Mouse (Mus musculus): ENCODE results near the gene Triobp.

The Triobp gene

DNA sequence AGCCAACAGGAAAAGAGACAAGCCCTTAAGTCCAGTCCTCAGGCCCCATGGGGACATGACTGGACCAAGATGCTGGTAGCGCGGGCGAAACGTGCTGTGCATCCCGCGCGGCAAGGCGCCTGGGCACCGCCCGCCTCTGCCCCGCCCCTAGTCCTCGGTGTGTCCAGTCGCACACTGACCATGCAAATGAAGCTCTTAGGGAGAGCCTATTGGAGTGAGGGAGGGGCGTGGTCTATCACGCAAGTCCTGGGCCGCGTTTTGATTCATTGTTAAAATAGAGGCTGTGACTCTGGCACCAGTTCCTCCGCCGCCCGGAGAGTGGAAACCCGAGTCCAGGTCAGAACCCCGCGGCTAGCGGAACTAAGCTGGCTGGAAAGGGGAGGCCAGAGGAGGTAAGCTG, at the start of gene Triobp:
Triobp (plus strand) TSS at position 68 of the 400 bp plus-strand sequence.
- peak; percentile 79 to 80 for DNase-seq (ENCODE audit: low spot score in 2 of 2)

DNA sequence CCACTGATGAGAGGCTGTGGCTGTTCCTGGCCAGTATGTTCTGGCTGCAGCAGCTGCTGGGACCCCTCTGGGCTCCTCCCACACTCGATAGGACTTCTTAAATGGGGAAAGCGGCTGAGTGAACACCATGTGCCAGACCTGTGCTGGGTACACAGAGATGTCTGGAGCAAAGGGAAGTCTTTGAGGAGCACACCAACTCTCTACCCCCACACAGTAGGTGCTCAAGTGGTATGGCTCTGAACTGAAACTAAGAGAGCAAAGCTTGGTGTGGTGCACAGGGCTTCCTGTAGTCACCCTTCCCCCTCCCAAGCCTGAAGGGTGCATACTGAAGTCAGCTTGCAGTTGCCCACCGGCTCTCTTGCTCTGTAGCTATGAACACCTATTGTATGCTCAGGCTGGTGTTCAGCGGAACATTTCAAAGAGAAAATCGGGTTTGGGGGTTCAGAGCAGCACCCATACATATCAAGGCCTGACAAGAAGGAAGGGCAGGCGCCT, 49.0 kb upstream of the Triobp start:
- peak in 1 of 2 experiments; percentile 34 for DNase-seq (ENCODE audit: low spot score in 2 of 2)

- DNase-seq (ENCODE audit: low spot score in 2 of 2), result no peak
Measured at GRCm38 (mm10) chr15:78899409-78899739, 48.1 kb upstream of the Triobp start, which contains the start of gene Gm49510. TSS of gene Gm49510 (plus strand) at chr15:78899667.

GRCm38 (mm10) chr15:78899740-78900584, 47.6 kb upstream of the Triobp start, which contains the start of gene Sh3bp1:
TSS of gene Sh3bp1 (plus strand) at chr15:78899768.
- peak; percentile 74 to 88 for DNase-seq (ENCODE audit: low spot score in 2 of 2)

DNA sequence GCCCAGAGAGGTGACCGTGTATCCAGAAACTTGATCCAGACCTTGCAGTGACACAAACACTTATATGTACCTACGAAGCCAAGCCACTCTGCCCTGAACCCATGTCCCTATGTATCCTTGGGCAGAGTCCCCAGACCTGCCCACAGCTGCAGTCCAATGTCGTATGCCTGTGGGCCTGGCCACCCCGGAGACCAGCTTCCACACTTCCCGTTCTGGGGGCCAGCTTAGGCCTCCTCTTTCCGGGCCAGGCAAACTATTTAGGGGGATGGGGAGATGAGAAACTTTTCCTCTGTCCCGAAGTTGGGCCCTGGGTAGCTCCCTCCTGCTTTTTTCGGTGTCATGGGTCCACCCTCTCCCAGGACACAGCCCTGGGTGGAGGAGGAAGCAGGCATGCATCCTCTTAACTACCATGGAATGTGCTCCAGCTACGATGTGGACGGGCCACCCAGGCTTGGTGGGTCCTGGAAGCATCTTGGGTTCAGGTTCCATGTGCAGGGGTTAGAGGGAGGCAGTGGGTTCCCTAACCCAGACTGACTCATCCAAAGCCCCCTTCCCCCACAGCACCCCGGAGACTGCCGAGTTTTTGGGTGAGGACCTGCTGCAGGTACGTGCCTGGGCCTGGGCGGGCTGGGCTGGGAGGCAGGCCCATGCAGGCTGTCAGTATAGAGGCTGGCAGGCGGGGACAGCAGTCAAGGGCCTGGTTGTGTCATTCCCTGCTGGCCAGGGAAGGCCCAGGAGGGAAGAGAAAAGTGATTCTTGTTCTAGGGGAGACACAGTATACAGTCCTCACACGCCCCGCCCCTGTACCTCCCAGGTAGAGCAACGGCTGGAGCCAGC, 46.7 kb upstream of the Triobp start:
- peak in 1 of 2 experiments; percentile 72 for DNase-seq (ENCODE audit: low spot score in 2 of 2)

DNA sequence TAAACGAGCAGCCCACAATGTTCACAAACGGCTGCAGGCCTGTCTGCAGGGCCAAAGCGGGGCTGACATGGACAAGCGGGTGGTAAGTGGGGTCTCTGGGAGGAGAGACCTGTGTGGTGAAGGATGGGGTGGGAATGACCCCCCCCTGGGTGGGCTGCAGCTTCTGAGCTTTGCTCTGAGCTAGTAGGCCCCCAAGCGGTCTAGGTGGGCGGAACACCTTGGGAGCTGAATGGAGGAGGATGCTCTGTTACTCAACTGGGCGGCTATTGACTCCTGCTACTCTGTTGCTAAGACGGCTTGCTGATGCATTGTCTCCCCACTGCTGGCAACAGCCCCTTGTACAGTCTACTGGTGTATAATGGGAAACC, 46.1 kb upstream of the Triobp start:
- DNase-seq (ENCODE audit: low spot score in 2 of 2), result no peak

DNA sequence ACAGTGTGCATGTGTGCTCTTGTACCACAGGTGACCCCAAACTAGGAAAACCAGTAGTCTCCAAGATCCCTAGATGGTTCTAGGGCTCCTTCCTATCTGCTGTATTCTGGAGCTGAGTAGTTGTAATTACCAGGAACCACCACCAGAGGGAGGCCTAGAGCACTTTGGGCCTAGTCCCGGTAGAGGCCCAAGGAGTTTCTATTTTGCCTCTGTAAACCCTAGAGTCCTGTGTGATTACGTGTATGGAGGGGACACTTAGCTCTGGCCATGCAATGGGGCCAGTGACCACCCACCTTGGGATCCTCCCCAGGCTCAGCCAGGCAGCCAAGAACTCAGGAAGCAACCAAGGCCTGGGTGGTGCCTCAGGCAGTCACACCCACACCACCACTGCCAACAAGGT, 44.3 kb upstream of the Triobp start:
- peak; percentile 84 to 97 for DNase-seq (ENCODE audit: low spot score in 2 of 2)

GRCm38 (mm10) chr15:78908399-78908798, 39.1 kb upstream of the Triobp start:
- DNase-seq (ENCODE audit: low spot score in 2 of 2), result no peak

DNA sequence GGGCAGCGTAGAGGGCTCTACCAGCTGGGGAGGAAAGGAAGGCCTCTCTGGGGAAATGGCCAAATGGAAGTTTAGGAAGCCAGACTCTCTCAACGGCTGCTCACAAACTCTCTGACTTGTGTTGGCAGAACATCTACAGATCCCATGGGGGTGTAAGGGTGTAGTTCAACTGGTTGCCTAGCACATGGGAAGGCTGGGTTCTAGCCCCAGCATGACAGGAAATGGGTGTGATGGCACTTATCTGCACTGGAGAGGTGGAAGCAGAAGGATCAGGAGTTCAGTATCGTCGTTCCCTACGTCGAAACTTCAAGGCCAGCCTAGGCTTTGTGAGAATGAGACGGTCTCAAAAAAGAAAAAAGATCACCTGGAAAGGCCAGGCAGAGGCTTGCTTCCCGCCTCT, 38.5 kb upstream of the Triobp start:
- no peak for DNase-seq (ENCODE audit: low spot score in 2 of 2)

DNA sequence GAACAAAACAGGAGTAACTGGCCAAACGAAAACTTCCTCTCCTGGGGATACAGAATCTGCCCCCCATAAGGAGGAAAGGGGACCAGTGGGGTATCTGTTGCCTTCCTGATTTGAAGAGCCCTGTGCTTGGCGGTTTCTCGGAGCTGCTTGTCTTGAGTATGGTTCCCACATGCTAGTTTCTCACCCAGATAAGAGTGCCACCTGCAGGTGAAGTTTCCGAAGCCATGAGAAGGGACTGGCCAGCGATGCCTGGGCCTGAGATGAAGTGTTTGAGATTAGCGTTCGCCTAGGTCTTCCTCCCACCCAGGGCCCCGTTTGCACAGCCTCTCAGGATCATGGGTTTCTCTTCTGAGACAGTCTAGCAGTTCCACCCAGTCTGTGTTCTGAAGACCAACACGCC, 35.5 kb upstream of the Triobp start:
- DNase-seq (ENCODE audit: low spot score in 2 of 2), result peak in 1 of 2 experiments; percentile 43

DNA sequence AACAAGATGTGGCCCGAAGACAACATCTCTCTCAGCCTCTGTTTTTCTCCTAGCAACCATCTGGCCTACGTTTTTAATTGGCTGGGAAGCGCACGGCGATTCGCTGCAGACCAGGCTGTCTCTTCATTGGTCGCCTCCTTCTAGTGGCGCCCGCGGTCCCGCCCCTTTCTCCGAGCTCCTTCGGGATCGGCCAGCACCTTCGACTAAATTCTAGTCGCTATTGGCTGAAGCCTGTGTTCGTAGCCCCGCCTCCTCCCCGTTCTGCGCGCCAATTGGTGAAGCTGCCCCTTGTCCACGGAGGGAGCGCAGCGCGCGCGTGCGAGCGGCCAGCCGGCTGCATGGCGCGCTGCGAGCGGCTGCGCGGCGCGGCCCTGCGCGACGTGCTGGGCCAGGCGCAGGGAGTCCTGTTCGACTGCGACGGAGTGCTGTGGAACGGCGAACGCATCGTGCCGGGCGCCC, 33.9 kb upstream of the Triobp start, which contains the start of gene Pdxp:
Pdxp (plus strand) TSS at position 288 of the 459 bp plus-strand sequence.
- peak; percentile 94 to 95 for DNase-seq (ENCODE audit: low spot score in 2 of 2)

- DNase-seq (ENCODE audit: low spot score in 2 of 2), result no peak
Measured at GRCm38 (mm10) chr15:78914091-78914822, 33.3 kb upstream of the Triobp start.

DNA sequence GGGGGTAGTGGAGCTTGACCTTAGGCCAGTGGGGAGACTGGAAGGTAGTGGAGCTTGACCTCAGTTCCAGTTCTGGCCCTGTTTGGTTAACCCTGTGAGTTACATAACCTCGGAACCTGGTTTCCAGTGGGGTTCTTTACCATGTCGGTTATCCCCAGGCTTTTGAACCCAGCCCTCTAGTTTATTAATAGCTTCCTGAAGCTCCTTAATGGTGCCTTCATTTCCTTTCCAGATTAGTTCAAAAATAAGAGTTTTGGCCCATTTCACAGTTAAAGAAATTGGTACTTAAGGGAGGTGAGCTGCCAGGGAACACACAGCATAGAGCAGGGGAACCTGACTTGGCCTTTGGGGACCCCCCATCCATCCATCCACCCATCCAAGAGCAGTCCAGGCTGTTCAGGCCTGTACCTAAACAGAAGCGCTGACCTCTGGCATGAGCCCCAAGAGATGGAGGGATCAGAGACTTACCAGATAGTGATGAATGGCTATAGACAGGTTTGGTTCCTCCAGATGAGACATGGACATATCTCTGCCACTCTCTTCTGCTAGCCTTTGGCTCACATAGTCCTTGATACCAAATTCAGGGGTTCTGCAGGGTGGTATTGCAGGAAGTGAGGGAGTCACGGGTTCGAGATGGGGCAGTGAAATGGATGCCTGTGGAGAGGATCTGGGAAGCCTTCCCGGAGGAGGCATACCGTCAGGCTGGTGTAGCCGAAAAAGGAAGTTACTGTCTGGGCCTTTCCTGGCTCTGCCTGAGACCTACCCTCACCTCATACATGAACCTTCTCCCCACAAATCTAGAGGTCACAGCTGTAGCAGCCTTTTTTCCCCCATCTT, 32.5 kb upstream of the Triobp start:
- DNase-seq (ENCODE audit: low spot score in 2 of 2), result no peak

GRCm38 (mm10) chr15:78915660-78916017, 31.9 kb upstream of the Triobp start:
- peak; percentile 72 to 81 for DNase-seq (ENCODE audit: low spot score in 2 of 2)

- DNase-seq (ENCODE audit: low spot score in 2 of 2), result no peak
Measured at GRCm38 (mm10) chr15:78916052-78916826, 31.3 kb upstream of the Triobp start.

DNA sequence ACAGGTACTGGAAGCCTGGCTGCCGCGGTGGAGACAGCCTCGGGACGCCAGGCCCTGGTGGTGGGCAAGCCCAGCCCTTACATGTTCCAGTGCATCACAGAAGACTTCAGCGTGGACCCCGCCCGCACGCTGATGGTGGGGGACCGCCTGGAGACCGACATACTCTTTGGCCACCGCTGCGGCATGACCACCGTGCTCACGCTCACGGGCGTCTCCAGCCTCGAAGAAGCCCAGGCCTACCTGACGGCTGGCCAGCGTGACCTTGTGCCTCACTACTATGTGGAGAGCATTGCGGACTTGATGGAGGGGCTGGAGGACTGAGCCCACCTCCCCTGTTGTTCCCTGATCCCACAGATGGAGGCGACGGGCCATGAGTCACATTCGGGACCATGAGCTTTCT, 29.4 kb upstream of the Triobp start:
- no peak for DNase-seq (ENCODE audit: low spot score in 2 of 2)

GRCm38 (mm10) chr15:78919914-78920313, 27.6 kb upstream of the Triobp start:
- DNase-seq (ENCODE audit: low spot score in 2 of 2), result no peak

DNA sequence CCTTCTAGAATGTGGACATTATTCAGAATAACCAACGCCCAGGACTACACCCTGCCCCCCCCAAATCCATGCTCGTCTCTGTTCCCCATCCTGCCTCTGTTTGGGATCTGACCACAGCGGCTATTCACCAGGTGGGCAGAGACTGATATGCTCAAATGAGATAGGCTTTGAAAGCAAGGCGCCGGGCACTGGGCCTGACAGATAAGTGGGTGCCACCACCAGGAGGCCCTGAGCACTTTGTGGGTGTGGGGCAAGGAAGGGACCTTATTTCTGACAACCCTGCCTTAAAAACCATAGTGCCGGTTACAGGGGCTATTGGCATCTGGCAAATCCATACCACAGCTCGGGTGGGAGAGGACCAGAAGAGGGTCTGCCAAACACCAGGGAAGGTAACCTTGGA, 24.8 kb upstream of the Triobp start:
- peak; percentile 81 to 82 for DNase-seq (ENCODE audit: low spot score in 2 of 2)

- peak; percentile 80 to 86 for DNase-seq (ENCODE audit: low spot score in 2 of 2)
Measured at GRCm38 (mm10) chr15:78923585-78923984, 23.9 kb upstream of the Triobp start.

DNA sequence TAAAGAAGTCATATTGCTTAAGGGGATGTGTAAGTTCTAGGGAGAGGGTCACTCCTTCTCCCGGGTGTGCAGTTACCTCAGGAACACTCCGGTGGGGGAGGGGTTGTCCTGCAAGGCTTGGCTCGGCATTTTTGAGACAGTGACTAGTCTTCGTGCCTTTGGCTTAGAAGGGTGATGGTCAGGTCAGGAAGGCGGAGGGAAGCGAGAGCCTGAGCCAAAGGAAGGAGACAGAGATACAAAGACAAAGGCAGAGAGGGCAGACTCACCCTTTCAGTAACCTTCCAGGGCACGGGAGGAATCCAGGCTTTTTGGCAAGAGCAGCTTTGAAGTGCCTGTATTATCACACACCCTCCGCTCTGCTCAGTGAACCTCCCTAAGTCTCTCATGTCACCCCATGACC, 22.4 kb upstream of the Triobp start:
- no peak for DNase-seq (ENCODE audit: low spot score in 2 of 2)

Measured in spleen, postnatal 4 days (tissue).